Comparison of ENCODE assay signal across 10 mouse cellular contexts in the genomic region with DNA sequence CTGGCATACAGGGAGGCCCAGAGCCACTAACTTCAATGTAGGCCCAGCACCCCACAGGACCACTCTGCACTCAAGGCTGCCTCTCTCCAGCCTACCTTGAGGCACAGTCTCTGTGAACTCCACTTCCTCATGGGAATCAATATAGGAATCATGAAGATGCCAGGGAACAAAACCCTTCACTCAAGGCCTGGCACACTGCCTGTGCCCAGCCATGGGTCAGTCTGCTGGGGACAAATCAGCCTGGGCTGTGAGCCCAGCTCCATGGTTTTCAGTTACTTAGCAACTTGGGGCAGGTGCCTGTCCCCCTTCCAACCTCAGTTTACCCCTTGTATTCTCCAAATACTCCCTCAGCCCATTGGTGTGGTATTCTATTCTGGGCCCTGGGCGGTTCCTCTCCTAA.
DNase-seq lines count a peak whose midpoint lies in the region; ATAC-seq lines count a peak whose summit lies in the region.
"Had no signal": no experiment of that assay in that cellular context is flagged by ENCODE, and none has a peak within 500 bp of the region (broad histone marks: within the 10 kb centered on the region; RNA-seq: fewer than 3 reads in every experiment).

No protein-coding gene starts in this region.

- H3K27ac ChIP-seq in hindbrain, embryonic 16.5 days (ENCODE audit: low read depth, low read length) = no peak overlapping the region
- H3K27ac ChIP-seq in hindbrain, embryonic 10.5 days = no peak overlapping the region
- H3K27ac ChIP-seq in midbrain, embryonic 13.5 days = peak overlapping the region; percentile 87; the same call in 1 of the 2 replicates
- H3K27ac ChIP-seq in midbrain, embryonic 11.5 days (ENCODE audit: low read depth, low read length) = no peak overlapping the region
- H3K27ac ChIP-seq: embryonic facial prominence, embryonic 13.5 days had no signal

- peaks cover 17% of the 10 kb centered on the region for H3K4me1 ChIP-seq in hindbrain, embryonic 16.5 days (ENCODE audit: control insufficient read depth, insufficient read depth, low read depth, low read length)
- H3K4me1 ChIP-seq in hindbrain, embryonic 10.5 days (replicated peaks) = peaks cover 23% of the 10 kb centered on the region
- peaks cover 38% of the 10 kb centered on the region for H3K4me1 ChIP-seq in midbrain, embryonic 13.5 days (replicated peaks)
- peaks cover 6% of the 10 kb centered on the region for H3K4me1 ChIP-seq in midbrain, embryonic 11.5 days (ENCODE audit: control insufficient read depth, insufficient read depth, low read length)

- no peaks in the 10 kb centered on the region for H3K9me3 ChIP-seq in hindbrain, embryonic 16.5 days (ENCODE audit: control insufficient read depth, low read length)
- no peaks in the 10 kb centered on the region for H3K9me3 ChIP-seq in hindbrain, embryonic 10.5 days
- no peaks in the 10 kb centered on the region for H3K9me3 ChIP-seq in midbrain, embryonic 13.5 days
- H3K9me3 ChIP-seq in midbrain, embryonic 11.5 days (ENCODE audit: control insufficient read depth, low read length) = no peaks in the 10 kb centered on the region
- H3K9me3 ChIP-seq: embryonic facial prominence, embryonic 13.5 days had no signal

- peaks cover 5% of the 10 kb centered on the region; the same call in 1 of the 2 replicates for H3K27me3 ChIP-seq in hindbrain, embryonic 16.5 days (replicated peaks; ENCODE audit: control insufficient read depth, insufficient read depth, low read length)
- 0 out of 2 replicates have a peak, but pooled peaks cover 6% of the 10 kb centered on the region for H3K27me3 ChIP-seq in hindbrain, embryonic 10.5 days (ENCODE audit: insufficient read depth, poor library complexity, severe bottlenecking)
- no peaks in the 10 kb centered on the region for H3K27me3 ChIP-seq in midbrain, embryonic 13.5 days
- H3K27me3 ChIP-seq in midbrain, embryonic 11.5 days (ENCODE audit: control insufficient read depth, insufficient read depth, low read length) = no peaks in the 10 kb centered on the region
- H3K27me3 ChIP-seq: embryonic facial prominence, embryonic 13.5 days had no signal

- 91% methylated on average over 1 of the region's 1 CpGs for WGBS in hindbrain, embryonic 16.5 days
- WGBS in hindbrain, embryonic 10.5 days = 93% methylated on average over 1 of the region's 1 CpGs
- WGBS in midbrain, embryonic 13.5 days = 91% methylated on average over 1 of the region's 1 CpGs
- WGBS in midbrain, embryonic 11.5 days = 90% methylated on average over 1 of the region's 1 CpGs

- H3K36me3 ChIP-seq in hindbrain, embryonic 16.5 days (ENCODE audit: control insufficient read depth, insufficient read depth, low read length) = no peaks in the 10 kb centered on the region
- H3K36me3 ChIP-seq in hindbrain, embryonic 10.5 days = no peaks in the 10 kb centered on the region
- no peaks in the 10 kb centered on the region for H3K36me3 ChIP-seq in midbrain, embryonic 13.5 days
- H3K36me3 ChIP-seq in midbrain, embryonic 11.5 days (ENCODE audit: control insufficient read depth, insufficient read depth, low read length) = no peaks in the 10 kb centered on the region
- H3K36me3 ChIP-seq: embryonic facial prominence, embryonic 13.5 days had no signal

- DNase-seq in cerebellum, postnatal 10 days = peak; percentile 60 to 73
- DNase-seq in cerebellum, adult 18-20 months = no peak
- DNase-seq in hindbrain, embryonic 10.5 days (ENCODE audit: low spot score) = no peak
- no peak for DNase-seq in midbrain, embryonic 11.5 days (ENCODE audit: low spot score, missing footprints)
- peak; percentile 10 to 24 for DNase-seq in layer of hippocampus, postnatal 36 days
- no peak for DNase-seq in urinary bladder, postnatal 36 days (ENCODE audit: low spot score in 2 of 2)
- DNase-seq: thymus, adult 18-20 months had no signal

- H3K4me2 ChIP-seq in hindbrain, embryonic 16.5 days (ENCODE audit: low read length) = no peak overlapping the region
- no peak overlapping the region for H3K4me2 ChIP-seq in midbrain, embryonic 13.5 days (replicated peaks)
- H3K4me2 ChIP-seq in midbrain, embryonic 11.5 days = no peak overlapping the region
- H3K4me2 ChIP-seq: embryonic facial prominence, embryonic 13.5 days had no signal

- H3K9ac ChIP-seq in hindbrain, embryonic 16.5 days (ENCODE audit: low read depth, low read length) = no peak overlapping the region
- H3K9ac ChIP-seq in midbrain, embryonic 13.5 days (replicated peaks) = no peak overlapping the region
- H3K9ac ChIP-seq in midbrain, embryonic 11.5 days (ENCODE audit: low read length) = no peak overlapping the region
- H3K9ac ChIP-seq: embryonic facial prominence, embryonic 13.5 days had no signal

- ATAC-seq in hindbrain, embryonic 16.5 days = peak; percentile 16; the same call in 1 of the 2 replicates
- ATAC-seq in midbrain, embryonic 13.5 days = no peak
- ATAC-seq in midbrain, embryonic 11.5 days (ENCODE audit: low FRiP score) = no peak

- no peak overlapping the region for H3K4me3 ChIP-seq in hindbrain, embryonic 16.5 days (ENCODE audit: low read length)
- H3K4me3 ChIP-seq in hindbrain, embryonic 10.5 days = no peak overlapping the region
- no peak overlapping the region for H3K4me3 ChIP-seq in midbrain, embryonic 13.5 days (replicated peaks)
- H3K4me3 ChIP-seq in midbrain, embryonic 11.5 days (ENCODE audit: low read depth, low read length) = no peak overlapping the region
- H3K4me3 ChIP-seq: embryonic facial prominence, embryonic 13.5 days had no signal

Comparison
In these comparisons a context has a peak if more than half of its experiments do, and no peak if none do; other contexts are left out.
1. DNase-seq: peak in cerebellum, postnatal 10 days (2 of 2) and layer of hippocampus, postnatal 36 days (2 of 2); none in cerebellum, adult 18-20 months (0 of 2), hindbrain, embryonic 10.5 days (single experiment), midbrain, embryonic 11.5 days (single experiment) and urinary bladder, postnatal 36 days (0 of 2).